12 mouse cellular contexts compared by ENCODE assay signal in genomic region chr7:49521349-49521748, GRCm38 (mm10).
DNase-seq lines count a peak whose midpoint lies in the region; ATAC-seq and TF ChIP-seq lines count a peak whose summit lies in the region.
"Had no signal": no experiment of that assay in that cellular context is flagged by ENCODE, and none has a peak within 500 bp of the region (broad histone marks: within the 10 kb centered on the region; RNA-seq: fewer than 3 reads in every experiment).

No protein-coding gene starts in this region.

- H3K9me3 ChIP-seq in heart, embryonic 16.5 days (replicated peaks; ENCODE audit: control insufficient read depth, low read length) = no peaks in the 10 kb centered on the region
- H3K9me3 ChIP-seq in midbrain, embryonic 12.5 days = no peaks in the 10 kb centered on the region
- H3K9me3 ChIP-seq in midbrain, embryonic 11.5 days (ENCODE audit: control insufficient read depth, low read length) = no peaks in the 10 kb centered on the region
- no peaks in the 10 kb centered on the region for H3K9me3 ChIP-seq in intestine, embryonic 16.5 days (ENCODE audit: control insufficient read depth, low read length)
- H3K9me3 ChIP-seq in stomach, postnatal 0 days (ENCODE audit: control insufficient read depth, low read length) = no peaks in the 10 kb centered on the region

- H3K27ac ChIP-seq in heart, embryonic 16.5 days (ENCODE audit: low read length) = no peak overlapping the region
- H3K27ac ChIP-seq in midbrain, embryonic 12.5 days (replicated peaks) = no peak overlapping the region
- no peak overlapping the region for H3K27ac ChIP-seq in midbrain, embryonic 11.5 days (ENCODE audit: low read depth, low read length)
- H3K27ac ChIP-seq in intestine, embryonic 16.5 days (ENCODE audit: low read length) = peak overlapping the region; percentile 81
- H3K27ac ChIP-seq in stomach, postnatal 0 days (replicated peaks) = no peak overlapping the region
- H3K27ac ChIP-seq: hindbrain, embryonic 14.5 days had no signal

- no peak for ATAC-seq in heart, embryonic 16.5 days (replicated peaks; ENCODE audit: extremely low read depth, insufficient read depth, low FRiP score)
- ATAC-seq in midbrain, embryonic 12.5 days (ENCODE audit: low FRiP score, low read depth) = no peak
- no peak for ATAC-seq in midbrain, embryonic 11.5 days (ENCODE audit: low FRiP score)
- no peak for ATAC-seq in intestine, embryonic 16.5 days
- ATAC-seq in stomach, postnatal 0 days (ENCODE audit: low FRiP score, low TSS enrichment) = no peak

- H3K4me1 ChIP-seq in heart, embryonic 16.5 days (ENCODE audit: control insufficient read depth, insufficient read depth, low read length) = peaks cover 40% of the 10 kb centered on the region
- H3K4me1 ChIP-seq in midbrain, embryonic 12.5 days = peaks cover 28% of the 10 kb centered on the region
- peaks cover 42% of the 10 kb centered on the region for H3K4me1 ChIP-seq in midbrain, embryonic 11.5 days (ENCODE audit: control insufficient read depth, insufficient read depth, low read length)
- H3K4me1 ChIP-seq in intestine, embryonic 16.5 days (ENCODE audit: control insufficient read depth, insufficient read depth, low read length) = peaks cover 35% of the 10 kb centered on the region
- peaks cover 5% of the 10 kb centered on the region for H3K4me1 ChIP-seq in stomach, postnatal 0 days (replicated peaks; ENCODE audit: control insufficient read depth, insufficient read depth)

- H3K4me2 ChIP-seq in heart, embryonic 16.5 days (ENCODE audit: low read depth, low read length) = peak overlapping the region; percentile 61; the same call in 1 of the 2 replicates
- peak overlapping the region; percentile 51 for H3K4me2 ChIP-seq in midbrain, embryonic 12.5 days (replicated peaks)
- no peak overlapping the region for H3K4me2 ChIP-seq in midbrain, embryonic 11.5 days
- H3K4me2 ChIP-seq in intestine, embryonic 16.5 days (ENCODE audit: low read depth, low read length) = peak overlapping the region; percentile 58
- peak overlapping the region; percentile 62; the same call in 1 of the 2 replicates for H3K4me2 ChIP-seq in stomach, postnatal 0 days (replicated peaks; ENCODE audit: low read depth)

- TF ChIP-seq CTCF in stomach, postnatal 0 days (IDR thresholded peaks at IDR 0.05; ENCODE audit: low read depth) = no peak

- H3K27me3 ChIP-seq in heart, embryonic 16.5 days (ENCODE audit: control insufficient read depth, insufficient read depth, low read length) = no peaks in the 10 kb centered on the region
- H3K27me3 ChIP-seq in midbrain, embryonic 12.5 days = peaks cover 38% of the 10 kb centered on the region
- peaks cover 4% of the 10 kb centered on the region; the same call in 1 of the 2 replicates for H3K27me3 ChIP-seq in midbrain, embryonic 11.5 days (ENCODE audit: control insufficient read depth, insufficient read depth, low read length)
- no peaks in the 10 kb centered on the region for H3K27me3 ChIP-seq in intestine, embryonic 16.5 days (replicated peaks; ENCODE audit: control insufficient read depth, insufficient read depth, low read length)
- no peaks in the 10 kb centered on the region for H3K27me3 ChIP-seq in stomach, postnatal 0 days (ENCODE audit: control insufficient read depth, insufficient read depth, low read length)

- H3K4me3 ChIP-seq in heart, embryonic 16.5 days (ENCODE audit: low read length) = no peak overlapping the region
- no peak overlapping the region for H3K4me3 ChIP-seq in midbrain, embryonic 12.5 days
- H3K4me3 ChIP-seq in midbrain, embryonic 11.5 days (ENCODE audit: low read depth, low read length) = no peak overlapping the region
- H3K4me3 ChIP-seq in intestine, embryonic 16.5 days (ENCODE audit: low read length) = no peak overlapping the region
- no peak overlapping the region for H3K4me3 ChIP-seq in stomach, postnatal 0 days (ENCODE audit: low read depth, low read length)

- 33% methylated on average over 4 of the region's 4 CpGs for WGBS in heart, embryonic 16.5 days
- WGBS in midbrain, embryonic 12.5 days = 23% methylated on average over 4 of the region's 4 CpGs
- 21% methylated on average over 4 of the region's 4 CpGs for WGBS in midbrain, embryonic 11.5 days
- WGBS in intestine, embryonic 16.5 days = 32% methylated on average over 4 of the region's 4 CpGs
- WGBS in stomach, postnatal 0 days = 30% methylated on average over 4 of the region's 4 CpGs

- H3K36me3 ChIP-seq in heart, embryonic 16.5 days (ENCODE audit: control insufficient read depth, insufficient read depth) = no peaks in the 10 kb centered on the region
- H3K36me3 ChIP-seq in midbrain, embryonic 12.5 days = no peaks in the 10 kb centered on the region
- no peaks in the 10 kb centered on the region for H3K36me3 ChIP-seq in midbrain, embryonic 11.5 days (ENCODE audit: control insufficient read depth, insufficient read depth, low read length)
- H3K36me3 ChIP-seq in intestine, embryonic 16.5 days (ENCODE audit: control insufficient read depth, insufficient read depth, low read length) = no peaks in the 10 kb centered on the region
- no peaks in the 10 kb centered on the region for H3K36me3 ChIP-seq in stomach, postnatal 0 days (ENCODE audit: control insufficient read depth, insufficient read depth, low read length)

- 0 out of 2 replicates have a peak overlapping the region, but pooled peaks have one; percentile 70 for H3K9ac ChIP-seq in heart, embryonic 16.5 days (ENCODE audit: low read length)
- H3K9ac ChIP-seq in midbrain, embryonic 12.5 days (replicated peaks) = no peak overlapping the region
- no peak overlapping the region for H3K9ac ChIP-seq in midbrain, embryonic 11.5 days (ENCODE audit: low read length)
- peak overlapping the region; percentile 21; the same call in 1 of the 2 replicates for H3K9ac ChIP-seq in intestine, embryonic 16.5 days (ENCODE audit: low read depth, low read length)
- no peak overlapping the region; the same call in 1 of the 2 replicates for H3K9ac ChIP-seq in stomach, postnatal 0 days (ENCODE audit: low read length)
- H3K9ac ChIP-seq: hindbrain, embryonic 14.5 days had no signal

- no peak for DNase-seq in heart, adult 11 months
- no peak for DNase-seq in midbrain, embryonic 11.5 days (ENCODE audit: low spot score, missing footprints)
- DNase-seq in stomach, postnatal 0 days (ENCODE audit: low spot score) = no peak
- DNase-seq in adrenal gland, postnatal 4 days (ENCODE audit: low spot score in 2 of 2) = no peak
- no peak for DNase-seq in spleen, adult 12 weeks (ENCODE audit: low spot score)
- DNase-seq: cerebellum, postnatal 36 days; right cerebral cortex, postnatal 4 days; thymus, adult 2 months had no signal

- TF ChIP-seq EP300 in stomach, postnatal 0 days (optimal IDR thresholded peaks at IDR 0.05) = no peak

Comparison
In these comparisons a context has a peak if more than half of its experiments do, and no peak if none do; other contexts are left out.
1. H3K9ac ChIP-seq: peak in heart, embryonic 16.5 days (single experiment) and intestine, embryonic 16.5 days (single experiment); none in midbrain, embryonic 12.5 days (single experiment), midbrain, embryonic 11.5 days (single experiment) and stomach, postnatal 0 days (single experiment).